Mouse (Mus musculus) ES-Bruce4 (cell line): ENCODE results near the gene Lrrc1.

Experiments used
- CTCF ChIP-seq: IDR thresholded peaks from one replicate; pipeline ENCODE4 v1.8.1; 2011; ENCODE audit warnings: low read depth, low read length
- EP300 ChIP-seq: IDR thresholded peaks from 2 replicates; pipeline ENCODE4 v1.6.1; 2011; ENCODE audit warnings: low read depth, low read length; ENCODE audit not compliant: insufficient read depth
- POLR2A ChIP-seq: IDR thresholded peaks from one replicate; pipeline ENCODE4 v1.8.1; 2011; ENCODE audit warnings: low read length; ENCODE audit not compliant: insufficient read depth

GRCm38 (mm10) chr9:77474535-77474934, 70.1 kb downstream of the Lrrc1 start:
- no peak for TF ChIP-seq CTCF
- TF ChIP-seq POLR2A, result no peak
- no peak for TF ChIP-seq EP300
